Mouse (Mus musculus) colon, adult 2 months (tissue): ENCODE measurements around the gene Try4. TPM values are rescaled to one million over a fixed set of nuclear protein-coding genes. Genes with fewer than 3 reads are reported as not detected.

Source experiments
- polyA plus RNA-seq: library from polyadenylated mRNA; depleted of rRNA; stranded (reverse); fragments of >200 nt; gene quantifications from 2 replicates; pipeline ENCODE4 v1.2.3, GENCODE M21; 2012; rRNA removed

The Try4 gene
- 2.8 and 3,866 TPM in 2 replicates for polyA plus RNA-seq

GRCm38 (mm10) chr6:41301969-41302368, at the start of gene Try4:
Try4 (plus strand) TSS chr6:41302269.

GRCm38 (mm10) chr6:41316741-41317140, 14.7 kb downstream of the Try4 start, which contains the start of gene Try5:
Try5 (minus strand) TSS chr6:41316841.

GRCm38 (mm10) chr6:41353932-41354331, 51.9 kb downstream of the Try4 start, which contains the start of gene Try10:
Try10 (plus strand) TSS chr6:41354105.

Other genes with a start within 250 kb of the Try4 start
- gene Try5, start 14.6 kb downstream of the Try4 start, polyA plus RNA-seq: 1.2 and 1,347 TPM in 2 replicates
- 37.0 TPM in 1 of 2 replicates, not detected in the other for gene Try10, start 51.8 kb downstream of the Try4 start, polyA plus RNA-seq
- gene Prss3, start 75.4 kb downstream of the Try4 start, polyA plus RNA-seq: 0.20 and 54.1 TPM in 2 replicates
- 11.8 TPM in 1 of 2 replicates, not detected in the other for gene Gm5771, start 90.1 kb downstream of the Try4 start, polyA plus RNA-seq
- gene Gm10334, start 143.9 kb downstream of the Try4 start, polyA plus RNA-seq: 2.6 TPM in 1 of 2 replicates, not detected in the other
- 5.1 TPM in 1 of 2 replicates, not detected in the other for gene Prss1, start 156.7 kb downstream of the Try4 start, polyA plus RNA-seq
- 3.8 and 4,472 TPM in 2 replicates for gene Prss2, start 219.5 kb downstream of the Try4 start, polyA plus RNA-seq